ENCODE assay signal across 18 mouse cellular contexts in the genomic region with DNA sequence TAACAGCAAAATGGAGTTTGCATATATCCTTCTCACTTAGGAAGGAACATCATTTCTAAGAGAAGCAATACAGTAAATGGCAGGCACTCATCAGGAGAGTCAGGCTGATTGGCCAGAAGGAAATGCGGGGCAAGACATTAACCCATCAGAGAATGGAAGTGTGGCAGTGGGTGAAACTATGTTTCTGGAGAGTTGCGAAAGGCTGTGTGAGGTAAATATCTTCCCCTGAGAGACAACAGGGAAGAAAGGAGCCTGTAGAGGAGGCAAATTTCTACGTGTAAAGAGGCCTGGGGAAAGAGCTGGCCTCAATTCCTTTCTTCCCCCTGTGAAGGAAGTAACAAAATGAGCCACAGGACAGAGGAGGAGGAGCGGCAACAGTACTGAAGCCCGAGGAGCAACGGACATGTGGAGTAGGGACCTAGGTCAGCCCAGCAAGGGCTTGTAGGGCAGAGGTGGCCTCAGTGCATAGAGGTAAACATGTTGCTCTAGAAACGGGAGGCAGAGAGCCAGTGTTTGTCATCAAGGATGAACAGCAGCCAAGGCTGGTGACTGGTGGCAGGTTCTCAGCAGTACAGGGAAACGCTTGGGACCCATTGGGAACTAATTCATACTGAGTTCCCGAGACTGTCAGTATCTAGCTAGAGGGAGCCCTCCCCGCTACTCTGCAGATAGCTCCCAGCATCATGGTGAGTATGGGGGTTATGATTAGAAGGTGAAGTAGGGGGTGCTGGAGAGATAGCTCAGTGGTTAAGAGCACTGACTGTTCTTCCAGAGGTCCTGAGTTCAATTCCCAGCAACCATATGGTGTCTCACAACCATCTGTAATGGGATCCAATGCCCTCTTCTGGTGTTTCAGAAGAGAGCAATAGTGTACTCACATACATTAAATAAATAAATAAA. TPM values are rescaled to one million over a fixed set of nuclear protein-coding genes. Genes with fewer than 3 reads are reported as not detected.
DNase-seq lines count a peak whose midpoint lies in the region; ATAC-seq lines count a peak whose summit lies in the region.
"Had no signal": no experiment of that assay in that cellular context is flagged by ENCODE, and none has a peak within 500 bp of the region (broad histone marks: within the 10 kb centered on the region; RNA-seq: fewer than 3 reads in every experiment).

No protein-coding gene starts in this region.

- H3K4me2 ChIP-seq in heart, embryonic 12.5 days, result peak overlapping the region; percentile 4; the same call in 1 of the 2 replicates
- peak overlapping the region; percentile 41 for H3K4me2 ChIP-seq in liver, embryonic 16.5 days (ENCODE audit: low read depth, low read length)
- H3K4me2 ChIP-seq: midbrain, embryonic 13.5 days had no signal

- no peak overlapping the region for H3K27ac ChIP-seq in heart, embryonic 12.5 days (ENCODE audit: poor library complexity, severe bottlenecking)
- H3K27ac ChIP-seq in liver, embryonic 16.5 days (ENCODE audit: low read length), result peak overlapping the region; percentile 54
- H3K27ac ChIP-seq: forebrain, embryonic 10.5 days; hindbrain, postnatal 0 days; midbrain, embryonic 13.5 days had no signal

- no peaks in the 10 kb centered on the region for H3K9me3 ChIP-seq in heart, embryonic 12.5 days (replicated peaks)
- H3K9me3 ChIP-seq in liver, embryonic 16.5 days (replicated peaks; ENCODE audit: control insufficient read depth, low read length), result no peaks in the 10 kb centered on the region
- H3K9me3 ChIP-seq: forebrain, embryonic 10.5 days; midbrain, embryonic 13.5 days had no signal

- no peaks in the 10 kb centered on the region for H3K27me3 ChIP-seq in heart, embryonic 12.5 days (replicated peaks)
- no peaks in the 10 kb centered on the region for H3K27me3 ChIP-seq in liver, embryonic 16.5 days (ENCODE audit: control insufficient read depth, insufficient read depth, low read depth, low read length)
- H3K27me3 ChIP-seq: midbrain, embryonic 13.5 days had no signal

- WGBS in heart, embryonic 12.5 days, result 79% methylated on average over 10 of the region's 10 CpGs
- 60% methylated on average over 10 of the region's 10 CpGs for WGBS in liver, embryonic 16.5 days (ENCODE audit: insufficient replicate concordance)

- H3K9ac ChIP-seq in heart, embryonic 12.5 days, result no peak overlapping the region
- H3K9ac ChIP-seq in liver, embryonic 16.5 days (ENCODE audit: low read depth, low read length), result no peak overlapping the region
- H3K9ac ChIP-seq: midbrain, embryonic 13.5 days had no signal

- no peak for ATAC-seq in heart, embryonic 12.5 days (ENCODE audit: insufficient number of reproducible peaks, low FRiP score)
- peak; percentile 24; the same call in 1 of the 2 replicates for ATAC-seq in erythroblast, adult 5-6 weeks (replicated peaks; ENCODE audit: low FRiP score, poor library complexity, severe bottlenecking)
- ATAC-seq in liver, embryonic 16.5 days (ENCODE audit: low read depth), result no peak
- ATAC-seq: hindbrain, postnatal 0 days; midbrain, embryonic 13.5 days had no signal

- H3K36me3 ChIP-seq in heart, embryonic 12.5 days, result no peaks in the 10 kb centered on the region
- H3K36me3 ChIP-seq in liver, embryonic 16.5 days (ENCODE audit: control insufficient read depth, insufficient read depth), result no peaks in the 10 kb centered on the region
- H3K36me3 ChIP-seq: forebrain, embryonic 10.5 days; midbrain, embryonic 13.5 days had no signal

- peaks cover 33% of the 10 kb centered on the region for H3K4me1 ChIP-seq in heart, embryonic 12.5 days (replicated peaks)
- H3K4me1 ChIP-seq in liver, embryonic 16.5 days (ENCODE audit: control insufficient read depth, low read depth, low read length), result peaks cover 31% of the 10 kb centered on the region
- H3K4me1 ChIP-seq: midbrain, embryonic 13.5 days had no signal

- H3K4me3 ChIP-seq in heart, embryonic 12.5 days, result no peak overlapping the region
- H3K4me3 ChIP-seq in liver, embryonic 16.5 days (ENCODE audit: low read depth, low read length), result no peak overlapping the region
- H3K4me3 ChIP-seq: forebrain, embryonic 10.5 days; midbrain, embryonic 13.5 days had no signal

- DNase-seq in heart, postnatal 4 days, result no peak
- peak; percentile 11 for DNase-seq in 416B (ENCODE audit: low read depth)
- DNase-seq in right cerebral cortex, postnatal 14 days, result no peak
- no peak for DNase-seq in cerebellum, adult 18-20 months
- DNase-seq: B cell, adult 2 months; cerebellum, postnatal 36 days; gastrocnemius, postnatal 36 days; kidney, adult 2 months; kidney, postnatal 25 days; lung, adult 2 months; lung, postnatal 4 days; right cerebral cortex, postnatal 25 days had no signal

RNA-seq across cellular contexts. Expression of gene Uspl1, which starts 48.4 kb away (rescaled TPM):
- polyA plus RNA-seq in heart, embryonic 12.5 days (2016; fragmentation: Nextera tagmentation; extraction: Ambion mirVana), result 36.3 and 38.1 TPM in 2 replicates
- total RNA-seq in heart, postnatal 4 days (2021), result 10 to 100 TPM; 24.6 to 25.1 TPM
- total RNA-seq in erythroblast, adult 5-6 weeks (2015; ENCODE audit: low replicate concordance), result 5.2 and 7.5 TPM in 2 replicates
- 10.0 and 15.1 TPM in 2 replicates for total RNA-seq in erythroblast, adult 5-6 weeks (2017; ENCODE audit: low replicate concordance)
- polyA plus RNA-seq in liver, embryonic 16.5 days (2015; fragmentation: Nextera tagmentation; extraction: Ambion mirVana), result 16.1 and 17.2 TPM in 2 replicates

RNA-seq across cellular contexts. Expression of gene Hmgb1, which starts 48.6 kb away (rescaled TPM):
- polyA plus RNA-seq in heart, embryonic 12.5 days (2016; fragmentation: Nextera tagmentation; extraction: Ambion mirVana), result 801 and 858 TPM in 2 replicates
- total RNA-seq in heart, postnatal 4 days (2021), result 100 to 1,000 TPM; 236 to 264 TPM
- total RNA-seq in erythroblast, adult 5-6 weeks (2015; ENCODE audit: low replicate concordance), result 310 and 337 TPM in 2 replicates
- 224 and 253 TPM in 2 replicates for total RNA-seq in erythroblast, adult 5-6 weeks (2017; ENCODE audit: low replicate concordance)
- 379 and 433 TPM in 2 replicates for polyA plus RNA-seq in liver, embryonic 16.5 days (2015; fragmentation: Nextera tagmentation; extraction: Ambion mirVana)
